Mouse (Mus musculus): Measurements from ENCODE around the gene Atg9b.

- TF ChIP-seq CTCF (IDR thresholded peaks at IDR 0.05), result no peak
- TF ChIP-seq EP300 (IDR thresholded peaks at IDR 0.05), result no peak
Observed at GRCm38 (mm10) chr5:24405389-24405876, 13.5 kb upstream of the Atg9b start.

Data from lung, postnatal 0 days (tissue).